Mouse (Mus musculus): Measurements from ENCODE around the gene 4833427G06Rik. TPM values are rescaled to one million over a fixed set of nuclear protein-coding genes. Genes with fewer than 3 reads are reported as not detected.
A peak's percentile ranks its signal among the peaks of the same experiment; 100 is the strongest.

4833427G06Rik gene
- total RNA-seq, 1 experiment from 2014 or later = not detected

- ATAC-seq (replicated peaks in 1 of 2; ENCODE audit: insufficient read depth in 1 of 2, low FRiP score in 2 of 2, low TSS enrichment in 1 of 2, low read depth in 1 of 2, poor library complexity in 2 of 2, severe bottlenecking in 2 of 2) = peak; percentile 94
Observed at GRCm38 (mm10) chr9:51076979-51077315, 24.9 kb downstream of the 4833427G06Rik start, which contains the start of gene Layn. Gene Layn, minus strand, starts transcription at chr9:51077094.

- ATAC-seq (replicated peaks in 1 of 2; ENCODE audit: insufficient read depth in 1 of 2, low FRiP score in 2 of 2, low TSS enrichment in 1 of 2, low read depth in 1 of 2, poor library complexity in 2 of 2, severe bottlenecking in 2 of 2) = no peak
Observed at GRCm38 (mm10) chr9:51076300-51076978, 25.4 kb downstream of the 4833427G06Rik start.

GRCm38 (mm10) chr9:51075780-51076179, 26.1 kb downstream of the 4833427G06Rik start:
- peak; percentile 65 to 71 for ATAC-seq (replicated peaks in 1 of 2; ENCODE audit: insufficient read depth in 1 of 2, low FRiP score in 2 of 2, low TSS enrichment in 1 of 2, low read depth in 1 of 2, poor library complexity in 2 of 2, severe bottlenecking in 2 of 2)

DNA sequence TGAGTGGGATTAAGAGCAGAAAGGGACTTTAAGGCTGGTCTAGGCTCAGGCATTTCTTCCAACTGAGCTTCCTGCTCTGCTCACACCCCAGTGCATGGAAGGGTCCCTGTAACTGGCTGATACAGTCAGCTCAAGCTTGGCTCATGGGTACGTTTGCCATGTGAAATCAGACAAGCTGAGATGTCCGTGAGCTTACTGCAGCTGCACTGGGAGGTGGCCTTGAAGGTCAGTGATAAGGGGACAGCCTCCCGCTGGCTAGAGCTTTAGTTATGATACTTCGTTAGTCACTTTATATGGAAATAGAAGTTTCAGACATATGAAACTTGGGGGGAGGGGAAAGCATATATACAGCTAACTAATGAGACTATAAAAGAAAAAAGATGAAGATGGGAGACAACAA, 31.1 kb downstream of the 4833427G06Rik start:
- no peak for ATAC-seq (replicated peaks in 1 of 2; ENCODE audit: insufficient read depth in 1 of 2, low FRiP score in 2 of 2, low TSS enrichment in 1 of 2, low read depth in 1 of 2, poor library complexity in 2 of 2, severe bottlenecking in 2 of 2)

DNA sequence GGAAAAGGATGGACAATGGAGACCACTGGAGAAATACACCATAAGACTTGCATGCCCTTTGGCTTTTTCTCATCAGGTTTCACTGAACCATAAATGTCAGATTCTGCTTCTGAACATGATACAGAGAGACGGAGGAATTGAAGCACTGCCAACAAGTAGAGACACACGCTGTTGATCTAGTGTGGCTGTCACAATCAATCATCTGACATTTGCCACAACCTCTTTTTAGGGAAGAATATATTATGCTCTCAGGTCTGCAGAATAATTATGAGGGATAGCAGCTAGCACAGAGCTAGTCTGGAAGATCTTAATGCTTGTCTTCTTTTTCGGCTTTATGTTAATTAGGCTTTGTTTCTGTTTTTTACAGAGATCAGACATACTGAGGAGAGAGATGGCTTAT, 33.7 kb downstream of the 4833427G06Rik start:
- peak in 1 of 2 experiments; percentile 59; a peak in 1 of 4 replicates for ATAC-seq (replicated peaks in 1 of 2; ENCODE audit: insufficient read depth in 1 of 2, low FRiP score in 2 of 2, low TSS enrichment in 1 of 2, low read depth in 1 of 2, poor library complexity in 2 of 2, severe bottlenecking in 2 of 2)

- ATAC-seq (replicated peaks in 1 of 2; ENCODE audit: insufficient read depth in 1 of 2, low FRiP score in 2 of 2, low TSS enrichment in 1 of 2, low read depth in 1 of 2, poor library complexity in 2 of 2, severe bottlenecking in 2 of 2) = no peak
Observed at GRCm38 (mm10) chr9:51060601-51061000, 41.3 kb downstream of the 4833427G06Rik start, which contains the start of gene Btg4. Gene Btg4, plus strand, starts transcription at chr9:51060901.

- no peak for ATAC-seq (replicated peaks in 1 of 2; ENCODE audit: insufficient read depth in 1 of 2, low FRiP score in 2 of 2, low TSS enrichment in 1 of 2, low read depth in 1 of 2, poor library complexity in 2 of 2, severe bottlenecking in 2 of 2)
Observed at GRCm38 (mm10) chr9:51058951-51059521, 42.8 kb downstream of the 4833427G06Rik start.

GRCm38 (mm10) chr9:51056360-51057324, 45.2 kb downstream of the 4833427G06Rik start:
- no peak for ATAC-seq (replicated peaks in 1 of 2; ENCODE audit: insufficient read depth in 1 of 2, low FRiP score in 2 of 2, low TSS enrichment in 1 of 2, low read depth in 1 of 2, poor library complexity in 2 of 2, severe bottlenecking in 2 of 2)

GRCm38 (mm10) chr9:51052180-51052579, 49.7 kb downstream of the 4833427G06Rik start:
- ATAC-seq (replicated peaks in 1 of 2; ENCODE audit: insufficient read depth in 1 of 2, low FRiP score in 2 of 2, low TSS enrichment in 1 of 2, low read depth in 1 of 2, poor library complexity in 2 of 2, severe bottlenecking in 2 of 2) = peak in 1 of 2 experiments; percentile 67; a peak in 2 of 4 replicates

- ATAC-seq (replicated peaks in 1 of 2; ENCODE audit: insufficient read depth in 1 of 2, low FRiP score in 2 of 2, low TSS enrichment in 1 of 2, low read depth in 1 of 2, poor library complexity in 2 of 2, severe bottlenecking in 2 of 2) = no peak
Observed at GRCm38 (mm10) chr9:51042136-51042535, 59.7 kb downstream of the 4833427G06Rik start.

GRCm38 (mm10) chr9:51041491-51041980, 60.3 kb downstream of the 4833427G06Rik start:
- ATAC-seq (replicated peaks in 1 of 2; ENCODE audit: insufficient read depth in 1 of 2, low FRiP score in 2 of 2, low TSS enrichment in 1 of 2, low read depth in 1 of 2, poor library complexity in 2 of 2, severe bottlenecking in 2 of 2) = no peak

GRCm38 (mm10) chr9:51032785-51033529, 68.9 kb downstream of the 4833427G06Rik start:
- ATAC-seq (replicated peaks in 1 of 2; ENCODE audit: insufficient read depth in 1 of 2, low FRiP score in 2 of 2, low TSS enrichment in 1 of 2, low read depth in 1 of 2, poor library complexity in 2 of 2, severe bottlenecking in 2 of 2) = no peak

- peak in 1 of 2 experiments; percentile 56; a peak in 1 of 4 replicates for ATAC-seq (replicated peaks in 1 of 2; ENCODE audit: insufficient read depth in 1 of 2, low FRiP score in 2 of 2, low TSS enrichment in 1 of 2, low read depth in 1 of 2, poor library complexity in 2 of 2, severe bottlenecking in 2 of 2)
Observed at GRCm38 (mm10) chr9:51032291-51032690, 69.6 kb downstream of the 4833427G06Rik start.

DNA sequence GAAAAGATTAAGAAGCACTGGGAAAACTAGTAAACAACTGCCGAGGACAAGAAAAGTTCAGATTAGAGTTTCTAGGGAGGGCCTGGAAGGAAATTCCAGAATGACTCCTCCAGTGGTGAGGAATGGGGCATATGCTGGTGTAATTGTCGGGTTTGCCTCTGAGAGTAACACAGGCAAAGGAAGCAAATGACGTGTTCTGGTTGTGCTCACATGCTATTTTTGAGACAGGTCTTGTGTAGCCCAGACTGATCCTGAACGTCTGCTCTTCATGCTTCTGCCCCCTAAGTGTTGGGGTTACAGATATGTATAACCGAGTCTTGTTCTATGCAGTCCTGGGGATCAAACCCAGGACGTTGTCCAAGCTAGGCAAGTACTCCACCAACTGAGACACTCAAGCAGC, 70.3 kb downstream of the 4833427G06Rik start:
- ATAC-seq (replicated peaks in 1 of 2; ENCODE audit: insufficient read depth in 1 of 2, low FRiP score in 2 of 2, low TSS enrichment in 1 of 2, low read depth in 1 of 2, poor library complexity in 2 of 2, severe bottlenecking in 2 of 2) = no peak

All from hematopoietic stem cell, adult 5-6 weeks (primary cell).